Mouse (Mus musculus) T-cell, adult 2 months (primary cell): ENCODE results near the gene Olfr479.
"Not testable (repeated sequence)": the region's sequence is repeated elsewhere in the genome, so short reads cannot be mapped to it uniquely, and the experiment has no call there.

Experiments used
- DNase-seq: peaks from one replicate; pipeline ENCODE4 v3.0.0; 2022; ENCODE audit warnings: low spot score

Gene Olfr479

DNA sequence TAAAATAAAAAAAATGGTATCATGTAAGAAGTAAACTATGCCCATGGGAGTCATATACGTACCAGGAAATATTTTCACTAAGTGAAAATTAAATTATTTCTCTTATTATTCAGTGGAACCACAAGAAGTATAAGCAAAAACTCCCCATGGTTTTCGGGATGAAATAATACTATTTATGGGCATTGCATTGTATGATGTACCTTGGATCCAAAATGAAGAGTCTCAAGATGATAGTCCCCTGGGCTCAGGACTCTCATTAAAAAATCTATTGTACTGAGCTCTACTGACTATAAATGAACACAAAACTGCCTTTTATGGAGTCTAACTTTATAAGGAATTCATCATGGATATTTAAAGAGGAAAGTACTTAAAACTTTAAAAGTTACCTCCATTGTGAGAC, at the start of gene Olfr479:
Gene Olfr479 (plus strand): TSS at position 301 of the 400 bp plus-strand sequence.
- no peak for DNase-seq

DNA sequence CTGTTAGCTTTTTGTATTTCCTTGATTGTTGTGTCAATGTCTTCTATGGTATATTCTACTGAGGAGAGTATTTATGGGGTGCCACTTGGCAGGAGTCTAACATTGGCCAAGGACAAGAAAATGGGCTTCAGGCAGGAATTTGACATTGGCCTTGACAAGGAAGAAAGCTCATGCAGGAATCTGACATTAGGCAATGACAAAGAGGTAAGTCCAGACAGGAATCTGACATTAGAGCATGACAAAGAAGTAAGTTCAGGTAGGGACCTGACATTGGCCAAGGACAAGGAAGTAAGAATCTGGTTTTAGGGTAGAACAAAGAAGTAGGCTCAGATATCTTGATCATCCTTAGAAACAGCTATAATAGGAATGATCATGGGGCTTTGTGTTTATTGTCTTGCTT, 36.2 kb upstream of the Olfr479 start:
- not testable (repeated sequence) for DNase-seq

DNA sequence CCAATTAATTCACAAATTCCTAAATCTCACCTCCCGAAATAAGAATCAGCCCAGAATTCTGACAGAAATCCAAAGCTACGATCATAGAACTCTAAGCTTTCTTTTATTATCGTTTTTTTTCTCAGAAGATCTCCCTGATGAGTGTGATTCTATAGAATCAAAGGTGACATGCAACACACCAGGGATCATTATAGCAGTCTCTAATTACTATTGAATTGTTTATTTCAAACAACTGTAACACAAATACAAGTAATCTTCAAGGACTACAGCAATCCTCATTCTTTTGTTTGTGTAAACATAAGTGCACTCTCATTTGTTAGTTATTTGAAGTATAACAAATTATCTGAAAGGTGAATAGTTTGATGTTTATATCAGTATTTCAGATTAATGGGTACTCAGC, 16.6 kb upstream of the Olfr479 start, which contains the start of gene Olfr478:
Gene Olfr478 (minus strand): TSS at position 101 of the 400 bp plus-strand sequence.
- no peak for DNase-seq

DNA sequence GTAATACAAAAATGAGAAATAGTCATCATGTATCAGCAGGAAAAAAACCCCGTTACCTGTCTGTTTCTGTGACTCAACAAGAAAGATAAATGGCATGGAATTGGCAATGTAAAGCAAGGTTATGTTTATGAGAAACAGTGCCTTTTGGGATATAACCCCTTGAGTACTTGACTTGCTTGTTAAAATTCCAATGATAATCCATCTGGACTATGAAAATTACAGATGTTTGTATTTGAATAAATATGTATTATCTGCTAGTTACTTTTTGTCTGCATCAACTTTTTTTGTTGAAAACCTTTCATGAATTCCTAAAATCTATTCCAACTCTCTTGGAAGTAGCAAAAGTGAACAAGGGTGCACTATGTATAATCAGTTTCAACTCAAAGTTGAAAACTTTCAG, 16.8 kb downstream of the Olfr479 start, which contains the start of gene Olfr480:
Gene Olfr480 (minus strand): TSS at position 101 of the 400 bp plus-strand sequence.
- DNase-seq, result no peak

DNA sequence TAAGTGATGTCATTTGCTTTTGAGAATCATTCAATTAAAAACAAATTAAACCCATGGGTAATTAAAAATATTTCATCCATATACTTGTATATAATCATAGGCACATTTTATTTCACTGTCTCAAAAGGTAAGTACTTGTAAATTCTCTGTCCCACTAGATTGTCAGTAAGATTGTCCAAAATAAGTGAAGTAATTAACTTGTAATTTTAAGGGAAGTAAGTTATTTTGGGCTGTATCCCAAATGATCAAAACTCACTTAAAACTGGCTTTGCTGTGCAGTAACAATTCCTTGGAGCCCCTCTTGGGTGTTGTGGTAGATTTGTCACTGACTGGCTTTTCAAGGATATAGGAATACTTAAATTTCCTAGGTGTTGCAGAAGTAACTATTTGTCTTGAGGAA, 29.1 kb downstream of the Olfr479 start, which contains the start of gene Olfr481:
Gene Olfr481 (plus strand): TSS at position 301 of the 400 bp plus-strand sequence.
- no peak for DNase-seq

DNA sequence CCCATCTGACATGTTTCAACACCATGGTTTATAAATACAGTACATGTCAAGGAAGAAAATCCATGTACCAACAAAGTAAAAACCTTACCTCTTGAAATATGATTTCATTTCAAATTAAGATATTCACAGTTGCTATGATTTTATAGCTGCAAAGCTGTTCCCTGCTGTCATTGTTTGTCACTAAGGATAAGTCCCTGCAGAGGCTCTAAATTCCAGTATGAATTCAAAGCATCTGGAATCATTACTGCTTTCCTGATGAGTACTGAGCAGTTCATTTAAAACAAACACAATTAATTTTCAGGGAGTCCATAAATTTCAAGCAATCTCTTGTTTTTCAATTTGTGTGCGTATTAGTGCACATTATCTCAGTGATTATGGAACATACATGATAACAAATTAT, 47.0 kb downstream of the Olfr479 start, which contains the start of gene Olfr482:
Gene Olfr482 (minus strand): TSS at position 101 of the 400 bp plus-strand sequence.
- DNase-seq, result no peak

DNA sequence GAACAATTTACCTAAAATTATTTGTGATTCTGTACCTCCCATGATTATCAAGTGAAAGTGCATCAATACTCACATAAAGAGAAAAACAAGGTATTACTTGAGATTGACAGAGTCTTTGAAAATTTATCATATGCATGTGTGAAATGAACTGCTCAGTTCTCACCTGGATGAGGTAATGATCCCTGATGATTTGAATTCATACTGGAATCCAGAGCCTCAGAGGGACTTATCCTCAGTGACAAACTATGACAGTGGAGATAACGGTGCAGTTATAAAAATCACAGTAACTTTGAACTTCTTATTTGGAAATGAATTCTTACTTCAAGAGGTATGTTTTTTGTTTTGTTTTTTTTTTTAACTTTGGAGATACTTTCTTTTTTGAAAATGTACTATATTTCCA, 50.1 kb downstream of the Olfr479 start, which contains the start of gene Olfr483:
Gene Olfr483 (plus strand): TSS at position 301 of the 400 bp plus-strand sequence.
- DNase-seq, result no peak
